12 mouse cellular contexts compared by ENCODE assay signal in genomic region chr7:135571951-135572559, GRCm38 (mm10). TPM values are rescaled to one million over a fixed set of nuclear protein-coding genes. Genes with fewer than 3 reads are reported as not detected.
DNase-seq lines count a peak whose midpoint lies in the region; ATAC-seq lines count a peak whose summit lies in the region.
"Had no signal": no experiment of that assay in that cellular context is flagged by ENCODE, and none has a peak within 500 bp of the region (broad histone marks: within the 10 kb centered on the region; RNA-seq: fewer than 3 reads in every experiment).

No protein-coding gene starts in this region.

- 64% methylated on average over 10 of the region's 10 CpGs for WGBS in heart, embryonic 12.5 days

- no peak overlapping the region for H3K9ac ChIP-seq in heart, embryonic 12.5 days

- no peaks in the 10 kb centered on the region for H3K4me1 ChIP-seq in heart, embryonic 12.5 days (replicated peaks)

- H3K4me2 ChIP-seq in heart, embryonic 12.5 days = no peak overlapping the region

- H3K36me3 ChIP-seq in heart, embryonic 12.5 days = no peaks in the 10 kb centered on the region

- peak; percentile 38 to 62 for DNase-seq in heart, adult 18-20 months
- peak; percentile 30 for DNase-seq in forelimb bud, embryonic 11.5 days (ENCODE audit: low read depth, low spot score)
- DNase-seq in retina, adult 2 months (ENCODE audit: low read depth, low spot score) = peak; percentile 25
- no peak for DNase-seq in thymus, postnatal 25 days
- DNase-seq in layer of hippocampus, adult 18-20 months (ENCODE audit: low spot score in 2 of 2) = no peak
- no peak for DNase-seq in frontal cortex, postnatal 14 days (ENCODE audit: low spot score in 2 of 2)
- DNase-seq: adrenal gland, adult 8-10 months had no signal

- no peak overlapping the region for H3K4me3 ChIP-seq in heart, embryonic 12.5 days

- no peak for ATAC-seq in heart, embryonic 12.5 days (ENCODE audit: insufficient number of reproducible peaks, low FRiP score)
- ATAC-seq in cerebellum, adult (ENCODE audit: insufficient number of reproducible peaks, low FRiP score, low TSS enrichment) = peak; percentile 90

- H3K9me3 ChIP-seq in heart, embryonic 12.5 days (replicated peaks) = peaks cover 8% of the 10 kb centered on the region

- no peaks in the 10 kb centered on the region for H3K27me3 ChIP-seq in heart, embryonic 12.5 days (replicated peaks)

- no peak overlapping the region for H3K27ac ChIP-seq in heart, embryonic 12.5 days (ENCODE audit: poor library complexity, severe bottlenecking)

RNA-seq across cellular contexts. Expression of gene Ptpre, which starts 34.8 kb away (rescaled TPM):
- total RNA-seq in heart, adult 18-20 months (2021) = 1 to 10 TPM; 2.2 to 2.9 TPM
- polyA plus RNA-seq in heart, embryonic 12.5 days (2016; fragmentation: Nextera tagmentation; extraction: Ambion mirVana) = 2.7 and 2.8 TPM in 2 replicates
- 10 to 100 TPM; 47.1 to 49.3 TPM for total RNA-seq in layer of hippocampus, adult 18-20 months (2021)

RNA-seq across cellular contexts. Expression of gene Clrn3, which starts 43.6 kb away (rescaled TPM):
- total RNA-seq in heart, adult 18-20 months (2021) = not detected
- not detected in 2 replicates for polyA plus RNA-seq in heart, embryonic 12.5 days (2016; fragmentation: Nextera tagmentation; extraction: Ambion mirVana)
- not detected for total RNA-seq in layer of hippocampus, adult 18-20 months (2021)
- total RNA-seq: adrenal gland, adult 8-10 months; gastrocnemius, postnatal 36 days; layer of hippocampus, adult 8-10 months had no signal
- polyA plus RNA-seq: lung, embryonic 16.5 days had no signal

Comparison
In these comparisons a context has a peak if more than half of its experiments do, and no peak if none do; other contexts are left out.
1. DNase-seq: peak in heart, adult 18-20 months (2 of 2), forelimb bud, embryonic 11.5 days (single experiment) and retina, adult 2 months (single experiment); none in thymus, postnatal 25 days (single experiment), layer of hippocampus, adult 18-20 months (0 of 2) and frontal cortex, postnatal 14 days (0 of 2).
2. RNA of gene Ptpre, which starts 34.8 kb away (total RNA-seq): 47.1 to 49.3 TPM in layer of hippocampus, adult 18-20 months; 2.2 to 2.9 TPM in heart, adult 18-20 months; every median in the first group is over 10 times any median in the second.